Mouse (Mus musculus) liver, adult 2 months (tissue): Measurements from ENCODE around the gene Ntn5. TPM values are rescaled to one million over a fixed set of nuclear protein-coding genes. Genes with fewer than 3 reads are reported as not detected.

Source experiments
- DNase-seq: peaks from one replicate; pipeline ENCODE4 v3.0.0-alpha.2; 2011; ENCODE audit warnings: low read depth, low spot score; ENCODE audit errors: extremely low read depth
- H3K27ac ChIP-seq: fragments of 200-500 bp; replicated peaks from 2 replicates; pipeline ENCODE4 v1.5.1; 2012; ENCODE audit warnings: low read depth, mild to moderate bottlenecking, control low read depth, inconsistent platforms, low read length; ENCODE audit not compliant: insufficient read depth
- H3K27me3 ChIP-seq: fragments of 200-500 bp; 2 replicates; pipeline ENCODE4 v1.6.1; 2012; ENCODE audit warnings: mild to moderate bottlenecking, moderate library complexity, low read length, inconsistent platforms; ENCODE audit not compliant: control insufficient read depth, insufficient read depth
- H3K36me3 ChIP-seq: fragments of 200-500 bp; 2 replicates; pipeline ENCODE4 v1.6.1; 2012; ENCODE audit warnings: low read length, inconsistent platforms; ENCODE audit not compliant: control insufficient read depth, insufficient read depth
- H3K4me1 ChIP-seq: fragments of 200-500 bp; 2 replicates; pipeline ENCODE4 v1.6.1; 2011; ENCODE audit warnings: low read length; ENCODE audit not compliant: control insufficient read depth, insufficient read depth
- H3K4me3 ChIP-seq: fragments of 200-500 bp; 2 replicates; pipeline ENCODE4 v1.5.1; 2011; ENCODE audit warnings: low read depth, mild to moderate bottlenecking, control low read depth, low read length, moderate library complexity; ENCODE audit not compliant: insufficient read depth
- H3K79me2 ChIP-seq: fragments of 200-500 bp; 2 replicates; pipeline ENCODE4 v1.6.1; 2012; ENCODE audit warnings: inconsistent platforms, mild to moderate bottlenecking, low read length, moderate library complexity; ENCODE audit not compliant: control insufficient read depth, insufficient read depth
- H3K9ac ChIP-seq: fragments of 200-500 bp; 2 replicates; pipeline ENCODE4 v1.6.1; 2012; ENCODE audit warnings: low read depth, mild to moderate bottlenecking, control low read depth, inconsistent platforms, low read length
- CTCF ChIP-seq: fragments of 200-500 bp; IDR thresholded peaks from 2 replicates; pipeline ENCODE4 v1.5.1; 2011; ENCODE audit warnings: low read depth, low read length, control low read depth
- POLR2A ChIP-seq: fragments of 200-500 bp; IDR thresholded peaks from 2 replicates; pipeline ENCODE4 v1.6.1; 2011; ENCODE audit warnings: low read length, control low read depth; ENCODE audit not compliant: insufficient read depth; ENCODE audit errors: extremely low read depth
- WGBS: fragments of 180-500 bp; shearing (Covaris S2); methylation state at CpG from one replicate; pipeline ENCODE4 v1.1.7; 2018; 5-methylcytosine and 5-hydroxymethylcytosine counted together
- polyA plus RNA-seq: library from polyadenylated mRNA; depleted of rRNA; stranded (reverse); fragments of >200 nt; gene quantifications from 2 replicates; pipeline ENCODE4 v1.2.3, GENCODE M21; 2012
- total RNA-seq: library from RNA; depleted of rRNA; stranded (reverse); fragments of >200 nt; gene quantifications from 2 replicates; pipeline ENCODE4 v1.2.3, GENCODE M21; 2014

Gene Ntn5
- total and polyA plus RNA-seq, 2 experiments = not detected

DNA sequence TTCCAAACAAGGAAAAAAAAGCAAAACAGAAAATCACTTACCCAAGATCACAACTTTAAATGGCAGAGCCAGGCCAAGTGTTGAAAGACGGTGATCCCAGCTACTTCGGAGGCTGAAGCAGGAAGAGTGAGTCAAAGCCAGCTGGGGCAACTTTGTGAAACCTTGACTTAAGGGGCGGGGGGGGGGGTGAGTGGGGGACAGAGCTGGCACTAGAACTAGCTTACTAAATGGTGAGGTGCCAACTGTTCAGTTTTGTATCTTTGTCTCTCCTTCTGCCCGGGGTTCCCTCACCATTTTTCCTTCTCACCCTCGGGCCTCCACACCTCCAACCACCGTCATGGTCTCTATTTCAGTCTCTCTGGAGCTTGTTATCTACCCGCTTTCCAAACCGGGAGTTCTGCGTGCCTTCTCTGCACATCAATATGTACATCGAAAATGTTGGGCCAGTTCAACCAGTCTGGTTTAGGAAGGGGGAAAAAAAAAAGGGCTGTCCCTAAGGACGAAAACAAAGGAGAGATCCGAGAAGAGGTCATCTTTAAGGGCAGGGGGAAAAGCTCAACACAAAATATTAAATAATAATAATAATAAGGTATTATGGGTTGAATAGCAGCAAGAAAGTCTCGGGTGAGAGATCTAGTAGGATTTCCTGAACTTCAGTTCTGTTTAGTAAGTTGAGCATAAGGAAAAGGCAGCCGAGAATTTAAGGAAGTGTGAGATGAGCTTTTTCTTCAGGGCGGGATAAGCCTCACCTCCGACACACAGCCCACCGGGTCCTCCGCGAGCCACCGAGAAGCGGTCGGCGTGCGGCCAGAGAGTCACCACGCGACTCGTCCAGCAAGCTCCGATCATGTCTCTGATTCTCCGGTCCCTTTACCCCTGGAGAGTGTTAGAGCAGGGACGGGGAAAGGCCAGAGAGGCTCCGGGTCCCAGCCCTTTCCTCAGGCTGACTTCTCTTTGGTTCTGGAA, 33.4 kb downstream of the Ntn5 start:
- TF ChIP-seq CTCF = no peak
- no peak for TF ChIP-seq POLR2A

DNA sequence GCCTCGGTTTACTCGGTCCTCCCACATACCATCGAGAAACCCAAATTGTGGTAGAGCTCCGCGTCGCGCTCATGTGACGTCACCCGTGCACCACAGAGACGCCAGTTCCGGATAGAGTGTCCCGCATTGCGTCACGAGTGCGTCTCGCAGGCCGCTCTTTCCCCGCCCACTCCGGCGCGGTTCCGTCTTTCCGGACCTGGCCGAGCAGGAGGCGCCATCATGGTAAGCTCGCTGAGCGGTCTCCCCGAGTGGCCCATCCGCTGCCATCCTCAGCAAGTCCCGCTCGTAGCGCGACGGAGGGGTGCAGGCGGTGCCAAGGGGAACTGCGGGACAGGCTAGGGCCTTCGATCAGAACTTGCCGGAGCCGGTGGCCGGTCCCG, 34.1 kb downstream of the Ntn5 start, which contains the start of gene Sphk2:
Gene Sphk2 (minus strand): TSS at position 85 of the 380 bp plus-strand sequence.
- WGBS = under 1% methylated on average over 41 of the region's 41 CpGs
- peaks cover 5% of the 10 kb centered on the region; the same call in 1 of the 2 replicates for H3K79me2 ChIP-seq
- peak within 1 kb of the TSS; percentile 89 for H3K27ac ChIP-seq
- TF ChIP-seq POLR2A (peak; percentile 97), CTCF (no peak)
- peaks cover 23% of the 10 kb centered on the region for H3K4me1 ChIP-seq
- H3K9ac ChIP-seq = peak within 1 kb of the TSS; percentile 89
- peaks cover 7% of the 10 kb centered on the region for H3K36me3 ChIP-seq
- H3K4me3 ChIP-seq = peak within 1 kb of the TSS; percentile 79
- no peaks in the 10 kb centered on the region for H3K27me3 ChIP-seq
- peak; percentile 93 for DNase-seq

More for the DNA sequence above, 33.4 kb downstream of the Ntn5 start:
- no peak for DNase-seq
- Histone ChIP-seq H3K36me3 (peaks cover 7% of the 10 kb centered on the region), H3K27me3 (no peaks in the 10 kb centered on the region), H3K79me2 (peaks cover 5% of the 10 kb centered on the region; the same call in 1 of the 2 replicates), H3K27ac (peak overlapping the region; percentile 89), H3K4me3 (peak overlapping the region; percentile 74), H3K4me1 (peaks cover 28% of the 10 kb centered on the region), H3K9ac (peak overlapping the region; percentile 82)
- 3% methylated on average over 31 of the region's 31 CpGs for whole genome bisulfite sequencing

DNA sequence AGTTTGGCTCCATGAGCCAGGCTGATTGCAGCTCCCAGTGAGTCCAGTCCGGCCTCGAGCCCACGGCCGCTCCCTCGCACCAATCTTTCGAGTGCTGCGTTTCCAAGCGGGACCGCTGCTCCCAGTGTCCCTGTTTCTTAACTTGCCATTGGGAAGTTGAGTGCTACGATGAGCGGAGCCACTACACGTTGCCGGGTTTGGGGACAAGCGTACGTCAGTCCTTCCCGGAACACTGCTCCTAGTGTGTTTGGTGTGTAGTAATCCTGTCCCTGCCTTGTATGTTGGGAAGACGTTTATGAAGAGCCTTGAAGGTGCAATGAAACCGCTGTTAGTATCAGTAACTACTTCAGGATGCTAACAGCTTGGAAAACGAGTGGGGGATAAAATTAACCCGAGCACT, 34.5 kb downstream of the Ntn5 start:
- Histone ChIP-seq H3K4me1 (peaks cover 20% of the 10 kb centered on the region), H3K4me3 (peak overlapping the region; percentile 79), H3K27ac (peak overlapping the region; percentile 27), H3K79me2 (peaks cover 5% of the 10 kb centered on the region; the same call in 1 of the 2 replicates), H3K36me3 (peaks cover 7% of the 10 kb centered on the region), H3K9ac (peak overlapping the region; percentile 89), H3K27me3 (no peaks in the 10 kb centered on the region)
- WGBS = under 1% methylated on average over 20 of the region's 20 CpGs
- peak; percentile 28 for DNase-seq
- TF ChIP-seq POLR2A (no peak), CTCF (no peak)

DNA sequence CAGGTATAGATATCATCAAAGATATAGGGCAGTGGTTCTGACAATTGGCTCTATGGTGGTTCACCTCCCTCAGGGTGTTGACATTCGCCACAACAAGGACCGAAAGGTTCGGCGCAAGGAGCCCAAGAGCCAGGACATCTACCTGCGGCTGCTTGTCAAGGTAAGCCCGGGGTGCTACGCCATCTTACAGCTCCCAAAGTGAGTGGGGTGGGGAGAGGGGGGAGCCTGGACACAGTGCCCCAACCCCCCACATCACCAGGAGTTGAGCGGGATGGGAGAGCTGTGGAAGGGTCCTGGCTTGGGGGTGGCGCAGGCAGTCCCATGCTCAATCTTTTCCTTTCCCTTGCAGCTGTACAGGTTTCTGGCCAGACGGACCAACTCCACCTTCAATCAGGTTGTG, 35.4 kb downstream of the Ntn5 start:
- Histone ChIP-seq H3K79me2 (peaks cover 5% of the 10 kb centered on the region; the same call in 1 of the 2 replicates), H3K27me3 (no peaks in the 10 kb centered on the region), H3K4me1 (peaks cover 20% of the 10 kb centered on the region), H3K27ac (no peak overlapping the region), H3K9ac (peak overlapping the region; percentile 30), H3K4me3 (no peak overlapping the region), H3K36me3 (peaks cover 7% of the 10 kb centered on the region)
- WGBS = 84% methylated on average over 10 of the region's 10 CpGs
- no peak for TF ChIP-seq CTCF
- no peak for TF ChIP-seq POLR2A
- no peak for DNase-seq

DNA sequence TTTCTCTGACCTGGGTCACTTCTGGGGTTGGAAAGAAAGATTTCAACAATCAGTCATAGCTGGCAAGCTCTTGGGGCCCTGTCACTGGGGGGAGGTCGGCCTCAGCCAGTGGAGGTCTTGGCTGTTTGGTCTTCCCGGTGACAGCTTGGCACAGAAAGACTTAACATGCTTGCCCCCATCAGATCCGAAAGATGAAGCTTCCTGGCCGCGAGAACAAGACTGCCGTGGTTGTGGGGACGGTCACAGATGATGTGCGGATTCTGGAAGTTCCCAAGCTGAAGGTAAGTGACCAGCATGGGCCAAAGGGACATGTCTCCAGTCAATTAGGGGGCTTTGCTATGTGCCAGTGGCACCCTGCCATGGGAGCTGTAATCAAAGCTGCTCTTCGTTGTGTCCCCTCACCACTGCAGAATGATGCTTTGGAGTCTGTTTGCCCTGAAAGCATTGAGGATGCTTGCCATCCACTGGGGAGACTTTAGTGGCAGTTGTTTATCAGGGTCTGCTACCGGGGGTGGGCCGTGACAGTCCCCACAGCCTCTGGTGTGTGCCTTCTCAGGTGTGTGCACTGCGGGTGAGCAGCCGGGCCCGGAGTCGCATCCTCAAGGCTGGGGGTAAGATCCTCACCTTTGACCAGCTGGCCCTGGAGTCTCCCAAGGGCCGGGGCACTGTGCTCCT, 36.1 kb downstream of the Ntn5 start:
- Histone ChIP-seq H3K4me3 (no peak overlapping the region), H3K4me1 (peaks cover 20% of the 10 kb centered on the region), H3K27me3 (no peaks in the 10 kb centered on the region), H3K9ac (no peak overlapping the region), H3K36me3 (peaks cover 7% of the 10 kb centered on the region), H3K79me2 (peaks cover 5% of the 10 kb centered on the region; the same call in 1 of the 2 replicates), H3K27ac (no peak overlapping the region)
- TF ChIP-seq CTCF (no peak), POLR2A (no peak)
- 90% methylated on average over 16 of the region's 16 CpGs for WGBS
- no peak for DNase-seq
